Comparison of ENCODE assay signal across 8 mouse cellular contexts in genomic region chr4:41124180-41124951, GRCm38 (mm10). TPM values are rescaled to one million over a fixed set of nuclear protein-coding genes. Genes with fewer than 3 reads are reported as not detected.
DNase-seq lines count a peak whose midpoint lies in the region; ATAC-seq and TF ChIP-seq lines count a peak whose summit lies in the region.

TSS of gene Nol6 (minus strand) at chr4:41124455.

- H3K4me2 ChIP-seq in forebrain, postnatal 0 days (ENCODE audit: low read depth): peak within 1 kb of the TSS; percentile 80
- H3K4me2 ChIP-seq in lung, embryonic 15.5 days: peak within 1 kb of the TSS; percentile 81

- peaks cover 10% of the 10 kb centered on the region for H3K79me2 ChIP-seq in MEL (ENCODE audit: control insufficient read depth, insufficient read depth, low read length, poor library complexity)

- peaks cover 0 to 8% of the 10 kb centered on the region in 2 experiments; a peak in 2 of 4 replicates for H3K4me1 ChIP-seq in MEL (ENCODE audit: control insufficient read depth in 1 of 2, insufficient read depth in 2 of 2, low read length in 2 of 2)
- peaks cover 6% of the 10 kb centered on the region; the same call in 1 of the 2 replicates for H3K4me1 ChIP-seq in cerebellum, adult 2 months (ENCODE audit: control insufficient read depth, insufficient read depth, low read length)
- H3K4me1 ChIP-seq in forebrain, postnatal 0 days (ENCODE audit: insufficient read depth): 0 out of 2 replicates have a peak, but pooled peaks cover 5% of the 10 kb centered on the region
- peaks cover 7% of the 10 kb centered on the region for H3K4me1 ChIP-seq in lung, embryonic 15.5 days

- H3K9ac ChIP-seq in MEL (ENCODE audit: control insufficient read depth, low read depth, low read length, poor library complexity, severe bottlenecking): peak within 1 kb of the TSS; percentile 68
- peak within 1 kb of the TSS; percentile 66 for H3K9ac ChIP-seq in forebrain, postnatal 0 days
- peak within 1 kb of the TSS; percentile 52 for H3K9ac ChIP-seq in lung, embryonic 15.5 days

- no peaks in the 10 kb centered on the region for H3K9me3 ChIP-seq in MEL (replicated peaks; ENCODE audit: insufficient read depth, low read length)
- no peaks in the 10 kb centered on the region for H3K9me3 ChIP-seq in forebrain, postnatal 0 days (ENCODE audit: low read length)
- no peaks in the 10 kb centered on the region for H3K9me3 ChIP-seq in lung, embryonic 15.5 days

- H3K27me3 ChIP-seq in MEL (ENCODE audit: control insufficient read depth in 1 of 2, insufficient read depth in 2 of 2, low read length in 2 of 2): no peaks in the 10 kb centered on the region
- H3K27me3 ChIP-seq in cerebellum, adult 2 months (ENCODE audit: control insufficient read depth, insufficient read depth, low read length): no peaks in the 10 kb centered on the region
- H3K27me3 ChIP-seq in forebrain, postnatal 0 days (ENCODE audit: insufficient read depth, low read length): no peaks in the 10 kb centered on the region
- no peaks in the 10 kb centered on the region for H3K27me3 ChIP-seq in lung, embryonic 15.5 days

- DNase-seq in MEL (ENCODE audit: low read depth, low spot score): peak; percentile 100
- peak; percentile 95 to 98 for DNase-seq in cerebellum, adult 2 months
- peak; percentile 99 for DNase-seq in forebrain, postnatal 0 days
- peak; percentile 98 for DNase-seq in heart, postnatal 4 days
- DNase-seq in layer of hippocampus, adult 8-10 months (ENCODE audit: low spot score in 2 of 2): peak; percentile 99
- DNase-seq in ovary, adult 18-20 months (ENCODE audit: low spot score): peak; percentile 98
- DNase-seq in thymus, postnatal 0 days (ENCODE audit: low spot score): peak; percentile 99

- peak in 1 of 2 experiments; percentile 81; a peak in 2 of 4 replicates for TF ChIP-seq POLR2A in MEL (IDR thresholded peaks at IDR 0.05; ENCODE audit: control insufficient read depth in 1 of 2, insufficient read depth in 1 of 2, low read depth in 1 of 2, low read length in 2 of 2, poor library complexity in 1 of 2)
- peak; percentile 49; the same call in 1 of the 2 replicates for TF ChIP-seq POLR2A in cerebellum, adult 2 months (IDR thresholded peaks at IDR 0.05; ENCODE audit: borderline replicate concordance, insufficient read depth, low read length)

- H3K4me3 ChIP-seq in MEL (ENCODE audit: control insufficient read depth in 1 of 2, insufficient read depth in 1 of 2, low read depth in 2 of 2, low read length in 2 of 2): peak within 1 kb of the TSS; percentile 79 to 92
- H3K4me3 ChIP-seq in cerebellum, adult 2 months (replicated peaks; ENCODE audit: insufficient read depth, low read depth, low read length): peak within 1 kb of the TSS; percentile 77
- peak within 1 kb of the TSS; percentile 60 for H3K4me3 ChIP-seq in forebrain, postnatal 0 days (ENCODE audit: low read depth, low read length)
- peak within 1 kb of the TSS; percentile 67 for H3K4me3 ChIP-seq in lung, embryonic 15.5 days

- TF ChIP-seq RAD21 in MEL (IDR thresholded peaks at IDR 0.05; ENCODE audit: low read depth, low read length): no peak

- WGBS in cerebellum, adult 2 months: under 1% methylated on average over 29 of the region's 29 CpGs
- 2% methylated on average over 29 of the region's 29 CpGs for WGBS in forebrain, postnatal 0 days
- under 1% methylated on average over 29 of the region's 29 CpGs for WGBS in lung, embryonic 15.5 days

- peak in 1 of 2 experiments; percentile 40; a peak in 2 of 4 replicates for TF ChIP-seq EP300 in MEL (IDR thresholded peaks at IDR 0.05; ENCODE audit: low read depth in 1 of 2, low read length in 2 of 2)

- peaks cover 0 to 6% of the 10 kb centered on the region in 2 experiments for H3K36me3 ChIP-seq in MEL (ENCODE audit: control insufficient read depth in 1 of 2, insufficient read depth in 2 of 2, low read length in 2 of 2)
- peaks cover 26% of the 10 kb centered on the region for H3K36me3 ChIP-seq in forebrain, postnatal 0 days (ENCODE audit: insufficient read depth)
- peaks cover 32% of the 10 kb centered on the region for H3K36me3 ChIP-seq in lung, embryonic 15.5 days

- TF ChIP-seq CTCF in MEL (IDR thresholded peaks at IDR 0.05 in 2 of 3, conservative IDR thresholded peaks at IDR 0.05 in 1 of 3; ENCODE audit: control insufficient read depth in 1 of 3, insufficient read depth in 1 of 3, low read depth in 2 of 3, low read length in 3 of 3, poor library complexity in 1 of 3, severe bottlenecking in 1 of 3): no peak
- TF ChIP-seq CTCF in cerebellum, adult 2 months (IDR thresholded peaks at IDR 0.05; ENCODE audit: borderline replicate concordance, insufficient read depth, low read depth, low read length): no peak
- TF ChIP-seq CTCF in forebrain, postnatal 0 days (IDR thresholded peaks at IDR 0.05; ENCODE audit: low read depth): no peak

- H3K27ac ChIP-seq in MEL (ENCODE audit: control insufficient read depth, low read depth, low read length): peak within 1 kb of the TSS; percentile 2; the same call in 1 of the 2 replicates
- no peak within 1 kb of the TSS for H3K27ac ChIP-seq in cerebellum, adult 2 months (ENCODE audit: insufficient read depth, low read length)
- peak within 1 kb of the TSS; percentile 54 for H3K27ac ChIP-seq in forebrain, postnatal 0 days (ENCODE audit: low read depth, low read length)
- H3K27ac ChIP-seq in lung, embryonic 15.5 days: no peak within 1 kb of the TSS

- peak; percentile 100 for ATAC-seq in forebrain, postnatal 0 days
- peak; percentile 100 for ATAC-seq in lung, embryonic 15.5 days (ENCODE audit: borderline replicate concordance, extremely low read depth, low FRiP score, low TSS enrichment)

TF ChIP-seq in MEL, 35 proteins besides CTCF, POLR2A, EP300 and RAD21 (continues in another document):
- TF ChIP-seq ZMIZ1 (IDR thresholded peaks at IDR 0.05; ENCODE audit: low read depth, low read length): no peak
- no peak for TF ChIP-seq CHD1 (IDR thresholded peaks at IDR 0.05; ENCODE audit: low read depth, low read length)
- TF ChIP-seq SIN3A (IDR thresholded peaks at IDR 0.05; ENCODE audit: low read length): peak; percentile 99
- no peak for TF ChIP-seq E2F4 (IDR thresholded peaks at IDR 0.05; ENCODE audit: borderline replicate concordance, low read depth, low read length)
- peak; percentile 100 for TF ChIP-seq MXI1 (IDR thresholded peaks at IDR 0.05; ENCODE audit: low read depth, low read length)
- no peak for TF ChIP-seq GABPA (IDR thresholded peaks at IDR 0.05; ENCODE audit: low read depth, low read length)
- no peak for TF ChIP-seq UBTF (IDR thresholded peaks at IDR 0.05; ENCODE audit: borderline replicate concordance, insufficient read depth, low read depth, low read length)
- TF ChIP-seq SMC3 (IDR thresholded peaks at IDR 0.05; ENCODE audit: low read depth, low read length): no peak
- peak; percentile 56; the same call in 1 of the 2 replicates for TF ChIP-seq BHLHE40 (IDR thresholded peaks at IDR 0.05; ENCODE audit: borderline replicate concordance, low read depth, low read length)
- no peak for TF ChIP-seq ZKSCAN1 (IDR thresholded peaks at IDR 0.05; ENCODE audit: low read depth, low read length)
- 0 out of 2 replicates have a peak, but pooled peaks have one; percentile 30 for TF ChIP-seq NRF1 (IDR thresholded peaks at IDR 0.05; ENCODE audit: insufficient read depth, low read depth, low read length, poor library complexity, severe bottlenecking)
- no peak for TF ChIP-seq ZC3H11A (IDR thresholded peaks at IDR 0.05; ENCODE audit: low read depth, low read length)
- no peak for TF ChIP-seq MAFK (IDR thresholded peaks at IDR 0.05; ENCODE audit: borderline replicate concordance, low read depth, low read length)
- no peak for TF ChIP-seq MYB (IDR thresholded peaks at IDR 0.05; ENCODE audit: low read depth, low read length)
- TF ChIP-seq MAZ (IDR thresholded peaks at IDR 0.05; ENCODE audit: low read depth, low read length): peak; percentile 43; the same call in 1 of the 2 replicates
- no peak for TF ChIP-seq MEF2A (IDR thresholded peaks at IDR 0.05; ENCODE audit: extremely low read depth, insufficient replicate concordance, low read depth, low read length, poor library complexity, severe bottlenecking)
- TF ChIP-seq USF2 (IDR thresholded peaks at IDR 0.05; ENCODE audit: borderline replicate concordance in 1 of 2, insufficient read depth in 1 of 2, low read depth in 1 of 2, low read length in 2 of 2): no peak
- peak; percentile 95 for TF ChIP-seq HCFC1 (IDR thresholded peaks at IDR 0.05; ENCODE audit: low read depth, low read length)
- TF ChIP-seq ELF1 (IDR thresholded peaks at IDR 0.05; ENCODE audit: low read depth, low read length): peak; percentile 97
- TF ChIP-seq MYC (IDR thresholded peaks at IDR 0.05; ENCODE audit: low read depth, low read length): peak; percentile 94
- TF ChIP-seq CHD2 (IDR thresholded peaks at IDR 0.05; ENCODE audit: low read length): peak; percentile 77
- no peak for TF ChIP-seq JUND (IDR thresholded peaks at IDR 0.05; ENCODE audit: low read depth, low read length)
- TF ChIP-seq MAX (IDR thresholded peaks at IDR 0.05; ENCODE audit: low read length): peak; percentile 96
- no peak for TF ChIP-seq POLR2AphosphoS2 (IDR thresholded peaks at IDR 0.05; ENCODE audit: low read length)
- peak; percentile 83 for TF ChIP-seq KAT2A (conservative IDR thresholded peaks at IDR 0.05; ENCODE audit: low read depth, low read length)
- no peak for TF ChIP-seq GATA1 (IDR thresholded peaks at IDR 0.05; ENCODE audit: low read depth, low read length)
- 0 out of 2 replicates have a peak, but pooled peaks have one; percentile 53 for TF ChIP-seq ETS1 (IDR thresholded peaks at IDR 0.05; ENCODE audit: low read depth, low read length)
- no peak; the same call in 1 of the 2 replicates for TF ChIP-seq RCOR1 (IDR thresholded peaks at IDR 0.05; ENCODE audit: low read depth, low read length)
- peak; percentile 87 for TF ChIP-seq USF1 (IDR thresholded peaks at IDR 0.05; ENCODE audit: low read depth, low read length)
- 0 out of 2 replicates have a peak, but pooled peaks have one; percentile 22 for TF ChIP-seq TCF12 (IDR thresholded peaks at IDR 0.05; ENCODE audit: low read depth, low read length)

RNA-seq across cellular contexts. Expression of gene Nol6, which starts in this region (rescaled TPM):
- 28.1 and 36.6 TPM in 2 replicates for total RNA-seq in MEL (2012; rRNA removed)
- polyA plus RNA-seq in MEL (2012; ENCODE audit: insufficient read depth in 1 of 2, insufficient read length in 2 of 2, low read depth in 1 of 2, low replicate concordance in 2 of 2, missing spikeins in 1 of 2): 10 to 100 TPM in 1 of 2 experiments, not detected in 1; 71.2 TPM
- 61.2 and 63.6 TPM in 2 replicates for polyA plus RNA-seq in cerebellum, adult 2 months (2012; rRNA removed)
- total RNA-seq in forebrain, postnatal 0 days (2014; rRNA removed): 54.3 and 81.8 TPM in 2 replicates
- 39.1 and 46.0 TPM in 2 replicates for polyA plus RNA-seq in forebrain, postnatal 0 days (2015; fragmentation: Nextera tagmentation; extraction: Ambion mirVana)
- 10 to 100 TPM; 22.2 to 24.9 TPM for total RNA-seq in heart, postnatal 4 days (2021)
- 100 to 1,000 TPM; 101 to 113 (median 103) TPM for total RNA-seq in layer of hippocampus, adult 8-10 months (2022)
- 20.6 and 21.9 TPM in 2 replicates for polyA plus RNA-seq in lung, embryonic 15.5 days (2015; fragmentation: Nextera tagmentation; extraction: Ambion mirVana)
- 12.1 and 15.8 TPM in 2 replicates for polyA plus RNA-seq in thymus, postnatal 0 days (2015; fragmentation: Nextera tagmentation; extraction: Ambion mirVana)

Comparison
In these comparisons a context has a peak if more than half of its experiments do, and no peak if none do; other contexts are left out.
1. H3K27ac ChIP-seq: peak in MEL (single experiment) and forebrain, postnatal 0 days (single experiment); none in cerebellum, adult 2 months (single experiment) and lung, embryonic 15.5 days (single experiment).
2. Peak in every context shown above with its lines, with median percentiles within 50 percentile points of each other: DNase-seq, H3K4me3 ChIP-seq and H3K9ac ChIP-seq.